Mouse (Mus musculus) forebrain, embryonic 11.5 days (tissue): ENCODE measurements around the gene Srarp. TPM values are rescaled to one million over a fixed set of nuclear protein-coding genes. Genes with fewer than 3 reads are reported as not detected.
A peak's percentile ranks its signal among the peaks of the same experiment; 100 is the strongest.

Experiments
- ATAC-seq: fragments of 200-750 bp; cut with Nextera tagmentation; replicated peaks from 2 replicates; pipeline ENCODE4 v1.8.0; 2017; ENCODE audit warnings: moderate TSS enrichment; ENCODE audit not compliant: low FRiP score
- DNase-seq: peaks from one replicate; pipeline ENCODE4 v3.0.0-alpha.2; 2017; ENCODE audit warnings: low spot score
- H3K27ac ChIP-seq: fragments of 300-500 bp; sonication (generic); 2 replicates; pipeline ENCODE4 v1.5.1; 2014; ENCODE audit warnings: low read depth, low read length
- H3K27me3 ChIP-seq: fragments of 300-500 bp; sonication (generic); 2 replicates; pipeline ENCODE4 v1.6.1; 2014; ENCODE audit warnings: mild to moderate bottlenecking, low read length, mixed read lengths; ENCODE audit not compliant: control insufficient read depth, insufficient read depth
- H3K36me3 ChIP-seq: fragments of 300-500 bp; sonication (generic); 2 replicates; pipeline ENCODE4 v1.6.1; 2014; ENCODE audit warnings: mild to moderate bottlenecking, low read length, moderate library complexity, mixed read lengths; ENCODE audit not compliant: control insufficient read depth, insufficient read depth
- H3K4me1 ChIP-seq: fragments of 300-500 bp; sonication (generic); replicated peaks from 2 replicates; pipeline ENCODE4 v1.6.1; 2014; ENCODE audit warnings: low read length, mixed read lengths; ENCODE audit not compliant: control insufficient read depth, insufficient read depth
- H3K4me2 ChIP-seq: fragments of 300-500 bp; sonication (generic); 2 replicates; pipeline ENCODE4 v1.6.1; 2014; ENCODE audit warnings: low read depth, mild to moderate bottlenecking, low read length, moderate library complexity, mixed read lengths; ENCODE audit not compliant: severe bottlenecking
- H3K4me3 ChIP-seq: fragments of 300-500 bp; sonication (generic); 2 replicates; pipeline ENCODE4 v1.5.1; 2014; ENCODE audit warnings: low read depth, low read length
- H3K9ac ChIP-seq: fragments of 300-500 bp; sonication (generic); 2 replicates; pipeline ENCODE4 v1.6.1; 2014; ENCODE audit warnings: low read length
- H3K9me3 ChIP-seq: fragments of 300-500 bp; sonication (generic); 2 replicates; pipeline ENCODE4 v1.6.1; 2016; ENCODE audit warnings: low read length, mixed read lengths; ENCODE audit not compliant: control insufficient read depth
- WGBS: fragments of 180-500 bp; shearing (Covaris S2); extraction: QIAGEN DNeasy Blood & Tissue Kit; methylation state at CpG from one replicate; pipeline ENCODE4 v1.1.7; 2014; 5-methylcytosine and 5-hydroxymethylcytosine counted together
- polyA plus RNA-seq: library from polyadenylated mRNA; unstranded; fragments of >200 nt; fragmentation: Nextera tagmentation; extraction: Ambion mirVana; gene quantifications from 2 replicates; pipeline ENCODE4 v1.2.1, GENCODE M21; 2014

The Srarp gene
- polyA plus RNA-seq, 1 experiment from 2014 or later, result not detected

DNA sequence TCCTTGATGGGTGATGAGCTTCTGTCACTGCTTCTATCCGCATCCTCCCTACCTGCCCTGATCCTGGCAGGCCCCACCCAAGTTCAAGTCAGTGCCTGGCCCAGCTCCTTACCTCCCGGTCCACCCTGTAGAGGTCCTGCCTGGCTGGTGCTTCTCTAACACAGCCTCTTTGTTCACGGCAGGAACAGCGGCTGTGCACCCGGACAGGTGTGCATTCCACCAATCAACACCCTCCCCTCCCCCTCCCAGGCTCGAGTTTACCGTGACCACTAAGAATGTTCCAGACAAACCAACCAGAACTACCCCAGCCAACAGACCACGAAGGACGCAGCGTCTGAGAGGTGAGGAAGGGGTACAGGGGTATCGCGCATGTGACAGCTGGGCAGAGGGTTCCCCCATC, 37.4 kb downstream of the Srarp start, which contains the start of gene Clcnka:
Clcnka (minus strand) TSS at position 180 of the 400 bp plus-strand sequence.
- no peak for ATAC-seq
- Histone ChIP-seq H3K4me1 (no peaks in the 10 kb centered on the region), H3K9ac (no peak within 1 kb of the TSS), H3K4me3 (no peak within 1 kb of the TSS), H3K27me3 (no peaks in the 10 kb centered on the region; the same call in 1 of the 2 replicates), H3K36me3 (no peaks in the 10 kb centered on the region), H3K9me3 (no peaks in the 10 kb centered on the region), H3K27ac (no peak within 1 kb of the TSS), H3K4me2 (no peak within 1 kb of the TSS)
- no peak for DNase-seq
- WGBS, result 74% methylated on average over 12 of the region's 12 CpGs

DNA sequence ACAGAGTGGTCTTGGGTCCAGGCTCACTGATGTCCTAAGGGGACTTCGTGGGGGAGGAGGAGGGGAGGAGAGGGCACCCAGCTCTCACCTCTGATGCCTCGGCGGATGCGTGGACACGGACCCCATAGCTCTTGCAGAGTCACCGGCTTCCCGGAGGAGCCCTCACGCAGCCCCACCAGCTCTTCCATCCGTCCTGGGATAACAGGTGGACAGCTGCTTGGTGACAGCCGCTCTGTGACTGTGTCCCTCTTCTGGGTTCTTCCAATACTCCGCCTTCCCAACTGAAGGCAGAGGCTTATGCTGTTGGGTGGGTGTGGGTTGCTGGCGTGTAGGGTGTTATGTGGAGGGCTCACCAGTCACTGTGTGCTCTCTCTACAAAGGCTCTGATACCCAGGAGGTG, 38.0 kb downstream of the Srarp start:
- no peak overlapping the region for H3K27ac ChIP-seq
- H3K27me3 ChIP-seq, result no peaks in the 10 kb centered on the region; the same call in 1 of the 2 replicates
- 79% methylated on average over 12 of the region's 12 CpGs for WGBS
- no peak overlapping the region for H3K4me3 ChIP-seq
- H3K9me3 ChIP-seq, result no peaks in the 10 kb centered on the region
- no peak for DNase-seq
- ATAC-seq, result no peak
- no peaks in the 10 kb centered on the region for H3K36me3 ChIP-seq
- no peak overlapping the region for H3K4me2 ChIP-seq
- H3K4me1 ChIP-seq, result no peaks in the 10 kb centered on the region
- no peak overlapping the region for H3K9ac ChIP-seq

DNA sequence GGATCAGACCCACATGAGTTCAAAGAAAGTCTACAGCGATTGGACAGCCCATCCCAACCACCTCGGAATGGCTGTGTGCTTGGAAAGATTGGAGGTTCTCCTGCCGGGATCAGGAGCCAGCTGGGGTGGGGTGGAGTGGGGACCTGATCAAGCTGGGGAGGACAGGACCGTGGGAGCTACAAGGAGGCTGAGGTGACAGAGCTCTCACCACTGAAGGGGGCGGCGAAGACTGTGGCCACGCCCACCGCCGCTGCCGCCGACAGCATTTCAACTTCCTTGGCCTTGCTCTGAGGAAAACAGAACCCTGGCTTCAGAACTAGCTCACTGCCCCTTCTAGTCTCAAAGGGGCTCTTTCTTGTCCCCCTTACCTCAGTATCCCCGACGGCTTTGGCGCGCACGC, 41.2 kb downstream of the Srarp start:
- ATAC-seq, result no peak
- 19% methylated on average over 15 of the region's 16 CpGs for WGBS
- peak overlapping the region; percentile 24; the same call in 1 of the 2 replicates for H3K4me2 ChIP-seq
- no peaks in the 10 kb centered on the region for H3K9me3 ChIP-seq
- H3K9ac ChIP-seq, result peak overlapping the region; percentile 16; the same call in 1 of the 2 replicates
- H3K4me1 ChIP-seq, result no peaks in the 10 kb centered on the region
- H3K4me3 ChIP-seq, result no peak overlapping the region
- H3K27ac ChIP-seq, result no peak overlapping the region
- no peaks in the 10 kb centered on the region for H3K36me3 ChIP-seq
- H3K27me3 ChIP-seq, result no peaks in the 10 kb centered on the region; the same call in 1 of the 2 replicates
- no peak for DNase-seq

DNA sequence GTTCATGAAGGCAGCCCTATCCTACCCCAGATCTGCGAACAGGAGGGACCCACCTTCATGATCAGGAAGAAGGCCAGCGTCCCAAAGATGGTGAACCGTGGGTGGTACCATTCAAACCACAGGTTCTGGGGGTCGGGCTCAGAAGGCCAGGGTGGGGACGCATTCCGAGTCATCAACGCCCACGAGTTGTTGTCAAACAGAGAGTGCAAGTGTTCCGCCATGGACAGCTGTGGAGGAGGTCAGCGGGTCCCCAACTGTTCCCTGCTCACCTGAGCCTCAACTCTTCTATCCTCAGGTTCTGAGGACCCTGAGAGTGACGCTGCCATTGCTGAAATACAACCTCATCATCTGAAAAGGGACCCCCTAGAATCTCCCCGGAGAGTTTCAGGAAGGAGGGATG, 44.6 kb downstream of the Srarp start:
- DNase-seq, result no peak
- H3K9me3 ChIP-seq, result no peaks in the 10 kb centered on the region
- no peak overlapping the region for H3K4me3 ChIP-seq
- 84% methylated on average over 12 of the region's 12 CpGs for WGBS
- H3K27ac ChIP-seq, result no peak overlapping the region
- no peaks in the 10 kb centered on the region for H3K4me1 ChIP-seq
- H3K9ac ChIP-seq, result no peak overlapping the region
- peaks cover 1% of the 10 kb centered on the region; the same call in 1 of the 2 replicates for H3K27me3 ChIP-seq
- H3K4me2 ChIP-seq, result no peak overlapping the region
- H3K36me3 ChIP-seq, result no peaks in the 10 kb centered on the region
- ATAC-seq, result no peak

DNA sequence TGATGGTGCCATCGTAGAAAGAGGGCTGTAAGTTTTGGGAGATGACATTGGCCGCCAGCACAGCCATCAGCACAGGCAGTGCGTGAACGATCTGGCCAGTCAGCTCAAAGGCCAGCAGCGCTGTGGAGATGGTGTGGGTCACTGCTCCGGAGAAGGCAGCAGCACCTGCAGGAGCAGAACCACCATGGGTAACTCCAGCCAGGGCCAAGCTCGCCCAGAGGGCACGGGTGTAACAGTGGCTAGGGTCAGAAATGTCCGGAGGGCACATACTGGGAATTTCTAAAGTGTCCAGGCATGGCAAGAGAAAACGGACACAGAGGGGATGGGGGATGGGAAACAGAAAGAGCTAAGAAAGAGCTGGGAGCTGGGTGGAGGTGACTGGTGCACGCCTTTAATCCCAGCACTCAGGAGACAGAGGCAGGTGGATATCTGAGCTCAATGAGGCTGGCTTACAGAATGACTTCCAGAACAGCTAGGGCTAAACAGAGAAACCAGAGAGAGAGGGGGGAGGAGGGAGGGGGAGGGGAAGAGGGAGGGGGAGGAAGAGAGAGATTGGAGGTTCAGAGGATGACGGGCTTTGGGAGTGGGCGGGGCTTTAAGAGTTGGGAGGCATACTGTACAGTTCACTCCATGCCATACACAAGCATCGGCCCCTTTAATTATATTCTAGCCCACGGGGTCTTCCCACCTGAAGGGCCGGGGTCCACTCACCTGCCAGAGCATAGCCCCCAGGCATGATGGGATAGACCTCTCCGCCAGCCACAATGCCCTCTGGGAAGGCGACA, 46.3 kb downstream of the Srarp start:
- ATAC-seq, result no peak
- no peaks in the 10 kb centered on the region for H3K36me3 ChIP-seq
- H3K9ac ChIP-seq, result no peak overlapping the region
- no peak overlapping the region for H3K4me3 ChIP-seq
- H3K4me1 ChIP-seq, result no peaks in the 10 kb centered on the region
- H3K4me2 ChIP-seq, result no peak overlapping the region
- no peak for DNase-seq
- H3K9me3 ChIP-seq, result no peaks in the 10 kb centered on the region
- peaks cover 5% of the 10 kb centered on the region for H3K27me3 ChIP-seq
- 72% methylated on average over 18 of the region's 18 CpGs for WGBS
- H3K27ac ChIP-seq, result no peak overlapping the region

DNA sequence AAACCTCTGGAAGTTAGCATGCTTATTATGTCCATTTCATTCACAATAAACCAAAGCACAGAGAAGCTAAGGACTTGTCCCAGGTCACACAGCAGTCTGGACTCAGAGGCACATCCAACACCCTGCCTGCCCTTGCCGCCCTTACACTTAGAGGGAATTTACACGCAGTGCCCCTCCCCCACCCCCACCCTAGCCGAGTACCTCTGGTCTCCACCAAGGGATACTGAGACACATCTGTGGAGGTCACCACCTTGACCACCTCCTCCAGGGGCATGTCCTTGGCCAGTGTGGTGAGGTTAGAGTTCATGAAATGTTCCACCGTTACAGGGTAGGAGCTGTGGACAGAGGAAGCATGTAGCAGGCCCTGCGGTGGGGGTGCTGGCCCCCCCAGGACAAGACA, 48.0 kb downstream of the Srarp start:
- H3K27me3 ChIP-seq, result peaks cover 21% of the 10 kb centered on the region
- no peak overlapping the region for H3K9ac ChIP-seq
- no peak for DNase-seq

DNA sequence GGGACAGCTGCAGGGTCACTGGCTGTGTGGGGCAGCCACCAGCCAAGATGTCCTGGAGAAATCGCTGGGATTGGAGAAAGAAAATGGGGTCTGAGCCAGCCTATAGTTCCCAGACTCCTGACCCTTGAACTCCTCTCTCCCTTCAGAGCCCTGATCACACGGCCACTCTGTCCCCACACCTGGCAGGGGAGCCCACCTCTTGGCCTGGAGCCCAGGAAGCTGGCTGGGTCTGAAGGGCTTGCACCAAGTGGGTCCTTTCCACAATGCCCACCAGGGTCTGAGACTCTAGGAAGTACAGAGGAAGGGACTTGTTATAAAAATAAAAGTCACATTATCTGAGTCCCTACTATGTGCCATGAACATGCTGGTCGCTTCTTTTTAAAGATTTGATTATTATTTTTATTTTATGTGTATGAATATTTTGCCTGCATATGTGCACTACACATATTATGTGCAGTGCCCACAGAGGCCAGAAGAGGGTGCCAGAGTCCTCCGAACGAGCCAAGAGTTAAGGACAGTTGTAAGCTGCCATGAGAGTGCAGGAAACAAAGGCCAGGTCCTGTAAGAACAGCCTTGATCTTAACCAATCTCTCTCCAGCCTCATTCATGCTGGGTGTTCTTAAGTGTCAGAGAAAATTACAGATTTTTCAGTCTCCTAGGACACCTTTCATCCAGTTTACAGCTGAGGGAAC, 48.7 kb downstream of the Srarp start:
- H3K9me3 ChIP-seq, result no peaks in the 10 kb centered on the region
- H3K4me3 ChIP-seq, result no peak overlapping the region
- 23% methylated on average over 5 of the region's 5 CpGs for WGBS
- peaks cover 27% of the 10 kb centered on the region for H3K27me3 ChIP-seq
- no peak overlapping the region for H3K27ac ChIP-seq
- H3K36me3 ChIP-seq, result no peaks in the 10 kb centered on the region
- DNase-seq (peak; percentile 83), ATAC-seq (0 out of 2 replicates have a peak, but pooled peaks have one; percentile 45)
- peaks cover 4% of the 10 kb centered on the region; the same call in 1 of the 2 replicates for H3K4me1 ChIP-seq
- no peak overlapping the region for H3K9ac ChIP-seq
- no peak overlapping the region for H3K4me2 ChIP-seq

More for the DNA sequence above, 48.0 kb downstream of the Srarp start:
- 0 out of 2 replicates have a peak, but pooled peaks have one; percentile 17 for ATAC-seq
- Histone ChIP-seq H3K4me2 (no peak overlapping the region), H3K27ac (no peak overlapping the region), H3K9me3 (no peaks in the 10 kb centered on the region), H3K4me3 (no peak overlapping the region), H3K36me3 (no peaks in the 10 kb centered on the region), H3K4me1 (no peaks in the 10 kb centered on the region)
- 69% methylated on average over 5 of the region's 5 CpGs for WGBS

DNA sequence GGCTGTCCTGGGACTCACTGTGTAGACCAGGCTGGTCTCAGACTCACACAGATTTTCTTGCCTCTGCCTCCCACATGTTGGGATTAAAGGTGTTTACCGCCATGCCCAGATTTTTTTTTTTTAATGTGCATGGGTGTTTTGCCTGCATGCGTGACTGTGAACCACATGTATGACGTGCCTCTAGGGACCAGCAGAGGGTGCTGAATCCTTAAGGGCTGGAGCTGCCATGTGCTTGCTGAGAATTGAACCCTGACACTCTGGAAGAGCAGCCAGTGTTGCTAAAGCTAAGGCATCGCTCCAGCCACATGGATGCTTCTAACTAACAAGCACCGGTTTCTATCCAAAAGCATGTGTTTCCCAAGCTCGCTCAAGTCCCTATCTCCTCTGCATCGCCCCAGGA, 49.8 kb downstream of the Srarp start:
- no peak for DNase-seq

More for the DNA sequence above, 49.8 kb downstream of the Srarp start:
- 70% methylated on average over 7 of the region's 7 CpGs for WGBS
- Histone ChIP-seq H3K4me2 (no peak overlapping the region), H3K27ac (no peak overlapping the region), H3K4me1 (peaks cover 6% of the 10 kb centered on the region; the same call in 1 of the 2 replicates), H3K4me3 (no peak overlapping the region), H3K36me3 (no peaks in the 10 kb centered on the region), H3K9ac (no peak overlapping the region), H3K9me3 (no peaks in the 10 kb centered on the region), H3K27me3 (peaks cover 36% of the 10 kb centered on the region)
- no peak for ATAC-seq
